Mouse (Mus musculus) hindbrain, embryonic 11.5 days (tissue): ENCODE measurements at regions not wholly inside any gene's neighbourhood (a gene's known extent, or its start where the extent isn't known, plus 50 kb on each side); places are given as distances from the start of the nearest gene placed in this dataset.
"Not testable (repeated sequence)": the region's sequence is repeated elsewhere in the genome, so short reads cannot be mapped to it uniquely, and the experiment has no call there.

ENCODE experiments used
- ATAC-seq: fragments of 200-750 bp; cut with Nextera tagmentation; 2 replicates; pipeline ENCODE4 v1.8.0; 2017; ENCODE audit warnings: mild to moderate bottlenecking, moderate TSS enrichment, moderate library complexity; ENCODE audit not compliant: low FRiP score
- DNase-seq: peaks from one replicate; pipeline ENCODE4 v3.0.0-alpha.2; 2015; ENCODE audit warnings: low spot score
- H3K27ac ChIP-seq: fragments of 300-500 bp; sonication (generic); 2 replicates; pipeline ENCODE4 v1.5.1; 2014; ENCODE audit warnings: mild to moderate bottlenecking, low read depth, low read length
- H3K27me3 ChIP-seq: fragments of 300-500 bp; sonication (generic); 2 replicates; pipeline ENCODE4 v1.6.1; 2014; ENCODE audit warnings: mild to moderate bottlenecking, low read length, moderate library complexity, mixed read lengths; ENCODE audit not compliant: control insufficient read depth, insufficient read depth
- H3K36me3 ChIP-seq: fragments of 300-500 bp; sonication (generic); 2 replicates; pipeline ENCODE4 v1.6.1; 2014; ENCODE audit warnings: mild to moderate bottlenecking, low read length, moderate library complexity, mixed read lengths; ENCODE audit not compliant: control insufficient read depth, insufficient read depth
- H3K4me1 ChIP-seq: fragments of 300-500 bp; sonication (generic); replicated peaks from 2 replicates; pipeline ENCODE4 v1.6.1; 2014; ENCODE audit warnings: low read length, mixed read lengths; ENCODE audit not compliant: control insufficient read depth, insufficient read depth
- H3K4me2 ChIP-seq: fragments of 300-500 bp; sonication (generic); replicated peaks from 2 replicates; pipeline ENCODE4 v1.6.1; 2014; ENCODE audit warnings: mild to moderate bottlenecking, low read depth, low read length
- H3K4me3 ChIP-seq: fragments of 300-500 bp; sonication (generic); 2 replicates; pipeline ENCODE4 v1.5.1; 2014; ENCODE audit warnings: low read depth, low read length
- H3K9ac ChIP-seq: fragments of 300-500 bp; sonication (generic); 2 replicates; pipeline ENCODE4 v1.6.1; 2014; ENCODE audit warnings: low read depth, low read length
- H3K9me3 ChIP-seq: fragments of 300-500 bp; sonication (generic); 2 replicates; pipeline ENCODE4 v1.6.1; 2016; ENCODE audit warnings: low read length; ENCODE audit not compliant: control insufficient read depth
- WGBS: fragments of 180-500 bp; shearing (Covaris S2); extraction: QIAGEN DNeasy Blood & Tissue Kit; methylation state at CpG from one replicate; pipeline ENCODE4 v1.1.7; 2014; 5-methylcytosine and 5-hydroxymethylcytosine counted together

- Histone ChIP-seq H3K36me3 (no peaks in the 10 kb centered on the region), H3K27me3 (no peaks in the 10 kb centered on the region), H3K9me3 (peaks cover 6% of the 10 kb centered on the region), H3K9ac (no peak overlapping the region), H3K4me2 (no peak overlapping the region), H3K4me3 (no peak overlapping the region), H3K4me1 (no peaks in the 10 kb centered on the region), H3K27ac (no peak overlapping the region)
- DNase-seq (no peak), ATAC-seq (no peak)
- 89% methylated on average over 6 of the region's 6 CpGs for WGBS
Measured at GRCm38 (mm10) chr14:19327321-19327720, 91.4 kb downstream of the Gm21738 start.

- no peaks in the 10 kb centered on the region for H3K27me3 ChIP-seq
- WGBS = 81% methylated on average over 21 of the region's 21 CpGs
- H3K4me3 ChIP-seq = no peak overlapping the region
- H3K4me1 ChIP-seq = no peaks in the 10 kb centered on the region
- ATAC-seq (no peak), DNase-seq (no peak)
- no peak overlapping the region for H3K27ac ChIP-seq
- H3K36me3 ChIP-seq = no peaks in the 10 kb centered on the region
- H3K9ac ChIP-seq = no peak overlapping the region
- H3K4me2 ChIP-seq = no peak overlapping the region
- H3K9me3 ChIP-seq = 0 out of 2 replicates have a peak, but pooled peaks cover 2% of the 10 kb centered on the region
Measured at GRCm38 (mm10) chr14:19311614-19312013, 107.1 kb downstream of the Gm21738 start.

- not testable (repeated sequence) for DNase-seq, H3K9ac ChIP-seq, H3K9me3 ChIP-seq, H3K36me3 ChIP-seq, H3K4me1 ChIP-seq, H3K27ac ChIP-seq, H3K27me3 ChIP-seq, H3K4me3 ChIP-seq, H3K4me2 ChIP-seq
- 0 out of 2 replicates have a peak, but pooled peaks have one; percentile 49 for ATAC-seq
- WGBS = 50% methylated on average over 4 of the region's 4 CpGs
Measured at GRCm38 (mm10) chr14:19302859-19303258, 115.9 kb downstream of the Gm21738 start.

DNA sequence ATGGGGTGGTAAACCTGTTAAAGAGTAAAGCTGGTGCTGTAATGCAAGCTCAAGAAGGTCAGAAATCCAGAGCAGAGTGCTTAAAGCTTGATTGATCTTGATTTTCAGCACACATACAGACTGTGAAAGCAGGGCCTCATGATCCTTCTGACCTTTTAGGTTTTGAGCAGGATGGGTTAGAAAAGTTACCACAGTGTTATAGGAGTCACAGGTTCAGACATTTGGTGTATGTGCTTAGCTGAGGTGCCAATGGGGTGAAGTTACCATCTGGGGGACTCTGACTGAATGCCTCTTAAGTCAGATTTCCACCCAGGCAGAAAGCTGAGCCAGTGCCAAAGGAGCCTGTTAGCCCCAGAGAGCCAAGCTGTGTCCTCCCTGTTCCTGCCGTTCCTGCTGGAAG, 139.6 kb downstream of the Gm21738 start:
- Histone ChIP-seq H3K36me3 (no peaks in the 10 kb centered on the region), H3K27ac (no peak overlapping the region), H3K9me3 (0 out of 2 replicates have a peak, but pooled peaks cover 4% of the 10 kb centered on the region), H3K4me1 (no peaks in the 10 kb centered on the region), H3K27me3 (no peaks in the 10 kb centered on the region), H3K9ac (no peak overlapping the region), H3K4me2 (no peak overlapping the region), H3K4me3 (no peak overlapping the region)
- 77% methylated on average over 1 of the region's 1 CpGs for WGBS
- no peak for ATAC-seq
- no peak for DNase-seq

GRCm38 (mm10) chr14:19277777-19278385, 140.8 kb downstream of the Gm21738 start:
- no peak overlapping the region for H3K4me3 ChIP-seq
- H3K9me3 ChIP-seq = 0 out of 2 replicates have a peak, but pooled peaks cover 4% of the 10 kb centered on the region

More at GRCm38 (mm10) chr14:19277777-19278385, 140.8 kb downstream of the Gm21738 start:
- Histone ChIP-seq H3K27me3 (no peaks in the 10 kb centered on the region), H3K4me1 (no peaks in the 10 kb centered on the region), H3K9ac (no peak overlapping the region), H3K36me3 (no peaks in the 10 kb centered on the region), H3K4me2 (no peak overlapping the region), H3K27ac (no peak overlapping the region)
- ATAC-seq (peak; percentile 68; the same call in 1 of the 2 replicates), DNase-seq (peak; percentile 96)
- WGBS = 70% methylated on average over 4 of the region's 4 CpGs
